Mouse (Mus musculus) small intestine, adult 2 months (tissue): ENCODE data around the gene Epb42.

Source experiments
- CTCF ChIP-seq: fragments of 200-500 bp; IDR thresholded peaks from 2 replicates; pipeline ENCODE4 v1.5.1; 2012; ENCODE audit warnings: low read depth, mild to moderate bottlenecking, control low read depth, inconsistent platforms, low read length, moderate library complexity, mixed read lengths; ENCODE audit not compliant: insufficient replicate concordance, insufficient read length; ENCODE audit errors: extremely low read depth
- POLR2A ChIP-seq: fragments of 200-500 bp; IDR thresholded peaks from 2 replicates; pipeline ENCODE4 v1.6.1; 2012; ENCODE audit warnings: low read depth, mild to moderate bottlenecking, control low read depth, inconsistent platforms, low read length, moderate library complexity

DNA sequence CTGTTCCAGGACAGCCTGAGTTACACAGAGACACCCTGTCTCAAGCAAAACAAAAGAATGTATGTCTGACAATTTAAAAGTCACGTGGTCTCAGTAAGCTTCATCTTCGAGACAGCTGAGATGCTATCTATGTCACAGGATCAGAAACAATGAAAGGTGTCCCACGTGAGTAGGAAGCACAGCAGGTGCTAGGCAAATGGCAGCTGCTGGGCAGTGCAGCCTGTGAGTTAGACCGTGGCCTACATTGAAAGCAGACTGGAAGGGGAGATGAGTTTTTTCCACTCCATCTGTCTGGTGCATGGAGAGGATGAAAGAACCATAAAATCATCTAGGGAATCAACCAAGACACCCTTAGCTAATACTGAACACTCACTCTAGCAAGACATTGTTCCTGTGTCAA lies 30.2 kb upstream of the Epb42 start:
- TF ChIP-seq CTCF (no peak), POLR2A (no peak)
